Mouse (Mus musculus) layer of hippocampus, adult 8-10 months (tissue): Measurements from ENCODE around the gene Zfp972. TPM values are rescaled to one million over a fixed set of nuclear protein-coding genes. Genes with fewer than 3 reads are reported as not detected.
A peak's percentile ranks its signal among the peaks of the same experiment; 100 is the strongest.
"Not testable (repeated sequence)": the region's sequence is repeated elsewhere in the genome, so short reads cannot be mapped to it uniquely, and the experiment has no call there.

Experiments used
- DNase-seq, 2 experiments: peaks; one replicate each; pipeline ENCODE4 v3.0.0; 2022; ENCODE audit warnings: low spot score in 2 of 2
- total RNA-seq, 4 experiments: library from RNA; stranded (reverse); gene quantifications; 2 replicates each; pipeline ENCODE4 v1.2.4; 2022

Zfp972 gene
- total RNA-seq = 1 to 10 TPM in 3 of 4 experiments, under 1 TPM in 1; 0.64 to 1.3 (median 1.1) TPM

- DNase-seq = not testable (repeated sequence)
Measured at GRCm38 (mm10) chr2:177925563-177926103, at the start of gene Zfp972. Gene Zfp972, minus strand, starts transcription at chr2:177925613.

DNA sequence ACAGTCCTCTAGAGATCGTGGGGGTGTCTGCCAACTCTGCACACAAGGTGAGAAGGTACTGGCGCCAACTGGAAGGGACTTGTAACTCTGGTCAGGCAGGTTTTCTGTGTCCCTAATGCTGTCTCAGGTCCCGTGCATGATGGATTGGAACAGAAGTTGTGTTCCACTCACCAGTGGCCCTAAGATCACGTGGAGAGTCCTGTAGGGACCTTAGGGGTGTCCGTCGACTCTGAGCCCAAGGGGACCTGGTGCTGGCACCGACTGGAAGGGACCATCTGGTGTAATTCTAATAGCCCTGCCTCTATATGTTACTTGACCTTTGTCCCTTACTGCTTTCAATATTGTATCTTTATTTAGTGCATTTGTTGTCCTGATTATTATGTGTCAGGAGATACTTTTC lies 49.4 kb upstream of the Zfp972 start:
- DNase-seq = not testable (repeated sequence)

DNA sequence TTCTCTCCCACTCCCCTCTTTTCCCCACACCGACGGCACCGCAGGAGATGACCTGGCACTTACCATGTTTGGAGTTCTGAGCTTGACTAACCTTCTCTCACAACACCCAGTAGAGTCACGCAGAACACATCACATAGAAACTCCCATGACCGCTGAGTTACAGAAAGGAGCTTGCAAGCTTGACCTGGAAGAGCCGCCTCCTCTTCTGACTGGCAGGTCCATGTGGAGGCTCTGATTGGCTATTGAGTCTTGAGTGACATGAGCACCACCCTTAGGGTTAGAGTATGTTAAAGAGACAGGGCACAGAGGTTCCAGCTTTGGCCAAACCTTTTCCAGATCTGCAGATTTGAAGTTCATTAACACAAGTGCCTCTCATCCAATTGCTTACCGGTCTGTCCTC lies 31.7 kb upstream of the Zfp972 start, which contains the start of gene Gm14326:
Gene Gm14326 (minus strand): TSS at position 153 of the 400 bp plus-strand sequence.
- peak; percentile 90 to 95 for DNase-seq

DNA sequence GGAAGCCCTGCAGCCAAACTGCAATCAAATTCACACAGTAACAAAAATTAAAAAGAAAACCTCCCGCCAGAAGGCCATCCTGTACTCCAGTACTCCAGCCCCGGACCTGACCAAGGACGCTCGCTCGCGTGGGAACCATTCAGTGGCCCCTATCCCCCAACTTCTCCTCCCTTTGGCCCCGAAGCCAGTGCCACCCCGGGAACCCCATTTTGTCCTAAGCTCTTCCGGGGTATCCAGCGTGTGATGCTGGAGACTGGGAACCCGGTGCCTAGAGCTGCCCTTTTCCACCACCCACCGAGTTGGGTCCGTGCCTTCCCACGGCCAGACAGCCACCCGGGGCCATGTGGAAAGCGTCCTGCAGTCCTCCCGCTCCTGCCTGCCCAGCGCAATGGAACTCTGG lies 31.3 kb upstream of the Zfp972 start:
- peak; percentile 13 to 17 for DNase-seq

DNA sequence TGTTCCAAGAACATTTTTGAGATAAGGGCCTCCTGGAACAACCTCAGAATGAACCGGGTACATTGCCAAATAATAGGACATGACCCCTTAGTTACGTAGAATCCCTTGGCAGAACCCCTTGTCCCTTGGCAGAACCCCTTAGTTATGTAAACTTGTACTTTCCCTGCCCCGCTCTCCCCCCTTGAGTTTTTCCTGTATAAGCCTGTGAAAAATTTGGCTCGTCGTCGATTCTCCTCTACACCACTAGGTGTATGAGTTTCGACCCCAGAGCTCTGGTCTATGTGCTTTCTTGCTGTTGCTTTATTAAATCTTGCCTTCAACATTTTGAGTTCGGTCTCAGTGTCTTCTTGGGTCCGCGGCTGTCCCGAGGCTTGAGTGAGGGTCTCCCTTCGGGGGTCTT lies 22.1 kb downstream of the Zfp972 start:
- DNase-seq = not testable (repeated sequence)

DNA sequence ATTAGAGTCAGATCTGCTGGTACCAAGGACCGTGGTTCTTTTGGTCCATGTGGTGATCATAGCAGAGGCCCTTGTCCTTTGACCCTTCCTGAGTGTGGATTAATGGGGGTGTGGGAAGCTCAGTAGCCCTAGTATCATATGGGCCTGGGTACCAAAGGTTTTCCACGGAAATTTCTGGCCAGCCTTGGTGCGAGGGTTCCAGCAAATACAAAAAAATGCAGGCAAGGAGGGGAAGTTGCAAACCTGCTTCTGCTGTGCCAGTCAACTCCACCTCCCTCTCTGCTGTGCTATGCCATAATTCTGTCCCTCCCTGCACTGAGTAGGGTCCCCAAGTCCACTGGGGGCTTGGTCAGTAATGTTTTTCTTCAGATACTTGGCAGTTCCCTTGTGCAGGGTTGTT lies 27.2 kb downstream of the Zfp972 start:
- DNase-seq = not testable (repeated sequence)

GRCm38 (mm10) chr2:177897046-177897578 lies 28.3 kb downstream of the Zfp972 start, which contains the start of gene Gm14327:
Gene Gm14327, plus strand, starts transcription at chr2:177897096.
- DNase-seq = not testable (repeated sequence)

DNA sequence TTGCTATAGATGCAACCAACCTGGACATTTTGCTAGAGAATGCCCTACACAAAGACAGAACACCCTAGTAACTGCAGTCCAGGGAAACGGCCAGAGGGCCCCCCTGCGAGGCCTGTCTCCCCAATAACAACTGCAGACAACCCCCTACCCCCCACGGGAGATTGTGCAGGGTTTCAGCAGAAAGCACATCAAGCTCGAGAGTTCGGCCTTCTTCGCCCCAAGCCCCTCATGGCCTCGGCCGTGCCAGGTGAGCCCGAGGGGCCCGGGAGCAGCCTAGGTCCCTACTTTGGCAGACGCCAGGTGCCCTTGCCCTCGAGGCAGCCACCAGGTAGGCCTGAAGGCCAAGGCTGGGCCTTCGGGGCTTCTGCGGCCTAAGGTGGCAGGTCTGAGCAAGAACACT lies 37.7 kb downstream of the Zfp972 start:
- DNase-seq = not testable (repeated sequence)

- not testable (repeated sequence) for DNase-seq
Measured at GRCm38 (mm10) chr2:177862254-177862653, 63.2 kb downstream of the Zfp972 start.

Other genes starting within 250 kb of the Zfp972 start
- gene Gm14322, start 166.3 kb downstream of the Zfp972 start, total RNA-seq = 10 to 100 TPM; 28.5 to 41.3 (median 36.1) TPM
- 100 to 1,000 TPM; 119 to 179 (median 147) TPM for gene Gm14325, start 85.3 kb downstream of the Zfp972 start, total RNA-seq
- 10 to 100 TPM in 1 of 4 experiments, 1 to 10 TPM in 3; 5.4 to 10.4 (median 6.4) TPM for gene Gm14327, start 28.5 kb downstream of the Zfp972 start, total RNA-seq
- gene Gm14326, start 31.7 kb upstream of the Zfp972 start, total RNA-seq = 10 to 100 TPM; 57.9 to 76.8 (median 68.9) TPM
- 10 to 100 TPM; 30.7 to 40.8 (median 31.1) TPM for gene Zfp971, start 97.7 kb upstream of the Zfp972 start, total RNA-seq
- gene Zfp931, start 152.9 kb upstream of the Zfp972 start, total RNA-seq = 10 to 100 TPM; 23.3 to 36.1 (median 27.2) TPM
- gene Phactr3, start 193.4 kb upstream of the Zfp972 start, total RNA-seq = 100 to 1,000 TPM; 123 to 135 (median 125) TPM